Mouse (Mus musculus): ENCODE data around the gene Tmem218.

The Tmem218 gene

GRCm38 (mm10) chr9:37232201-37233195 is 24.5 kb downstream of the Tmem218 start:
- peak in 1 of 2 experiments; percentile 31 for DNase-seq (ENCODE audit: low spot score in 2 of 2)

- DNase-seq (ENCODE audit: low spot score in 2 of 2): no peak
These were observed 28.1 kb downstream of the Tmem218 start for GRCm38 (mm10) chr9:37235951-37236737.

- DNase-seq (ENCODE audit: low spot score in 2 of 2): no peak
These were observed 34.7 kb downstream of the Tmem218 start for GRCm38 (mm10) chr9:37242764-37243163.

GRCm38 (mm10) chr9:37244600-37244999 is 36.6 kb downstream of the Tmem218 start:
- DNase-seq (ENCODE audit: low spot score in 2 of 2): no peak

- DNase-seq (ENCODE audit: low spot score in 2 of 2): no peak
These were observed 37.4 kb downstream of the Tmem218 start for GRCm38 (mm10) chr9:37245404-37245803.

- DNase-seq (ENCODE audit: low spot score in 2 of 2): no peak
These were observed 37.8 kb downstream of the Tmem218 start for GRCm38 (mm10) chr9:37245810-37246209.

- DNase-seq (ENCODE audit: low spot score in 2 of 2): peak in 1 of 2 experiments; percentile 25
These were observed 39.4 kb downstream of the Tmem218 start for GRCm38 (mm10) chr9:37247429-37247828.

GRCm38 (mm10) chr9:37248381-37248906 is 40.4 kb downstream of the Tmem218 start:
- DNase-seq (ENCODE audit: low spot score in 2 of 2): peak in 1 of 2 experiments; percentile 23

GRCm38 (mm10) chr9:37249976-37250375 is 42.0 kb downstream of the Tmem218 start:
- DNase-seq (ENCODE audit: low spot score in 2 of 2): no peak

GRCm38 (mm10) chr9:37250631-37251030 is 42.6 kb downstream of the Tmem218 start:
- DNase-seq (ENCODE audit: low spot score in 2 of 2): no peak

GRCm38 (mm10) chr9:37254531-37255110 is 46.6 kb downstream of the Tmem218 start:
- no peak for DNase-seq (ENCODE audit: low spot score in 2 of 2)

GRCm38 (mm10) chr9:37255149-37255888 is 47.3 kb downstream of the Tmem218 start, which contains the start of gene Slc37a2:
TSS of gene Slc37a2 (minus strand) at chr9:37255738.
- peak; percentile 80 to 82 for DNase-seq (ENCODE audit: low spot score in 2 of 2)

- peak; percentile 52 to 65 for DNase-seq (ENCODE audit: low spot score in 2 of 2)
These were observed 47.8 kb downstream of the Tmem218 start for GRCm38 (mm10) chr9:37255889-37256225.

- DNase-seq (ENCODE audit: low spot score in 2 of 2): no peak
These were observed 58.6 kb downstream of the Tmem218 start for GRCm38 (mm10) chr9:37266622-37267021.

Data from right cerebral cortex, adult 2 months (tissue).